Mouse (Mus musculus): Measurements from ENCODE around the gene Spocd1.

- TF ChIP-seq CHD2 (IDR thresholded peaks at IDR 0.05; ENCODE audit: low read depth, low read length) (no peak), ZC3H11A (IDR thresholded peaks at IDR 0.05; ENCODE audit: borderline replicate concordance, low read depth, low read length) (no peak), MAFK (IDR thresholded peaks at IDR 0.05; ENCODE audit: insufficient read depth, low read depth, low read length) (no peak)
Observed at GRCm38 (mm10) chr4:129917016-129917603, 11.9 kb upstream of the Spocd1 start.
